Mouse (Mus musculus): ENCODE data around the gene Hs3st4. TPM values are rescaled to one million over a fixed set of nuclear protein-coding genes. Genes with fewer than 3 reads are reported as not detected.
A peak's percentile ranks its signal among the peaks of the same experiment; 100 is the strongest.

Gene Hs3st4
- polyA plus RNA-seq, 1 experiment: 5.2 TPM

DNA sequence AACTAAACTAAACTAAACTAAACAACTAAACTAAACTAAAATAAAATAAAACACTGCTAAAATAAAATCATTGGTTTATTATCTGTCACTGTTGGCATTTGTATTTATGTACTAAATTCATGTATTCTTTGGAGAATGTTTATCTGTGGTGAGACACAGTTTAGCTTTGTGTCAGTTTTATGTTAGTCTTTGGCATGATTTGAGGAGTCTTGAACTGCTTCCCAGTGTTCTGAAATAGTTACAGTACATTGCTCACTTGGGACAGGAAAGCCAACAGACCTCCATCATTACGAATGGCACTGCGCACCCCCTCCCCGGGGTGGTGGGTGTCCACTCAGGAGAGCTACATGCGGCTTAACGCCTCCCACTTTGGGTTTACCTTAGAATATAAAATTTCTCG is 158.6 kb downstream of the Hs3st4 start:
- Histone ChIP-seq H3K27me3 (ENCODE audit: control insufficient read depth, insufficient read depth, low read length) (no peaks in the 10 kb centered on the region; the same call in 1 of the 2 replicates), H3K27ac (ENCODE audit: insufficient read depth, low read length) (no peak overlapping the region), H3K4me1 (ENCODE audit: control insufficient read depth, insufficient read depth, low read length) (no peaks in the 10 kb centered on the region), H3K4me3 (replicated peaks; ENCODE audit: insufficient read depth, low read depth, low read length) (no peak overlapping the region)
- no peak for TF ChIP-seq POLR2A (IDR thresholded peaks at IDR 0.05; ENCODE audit: borderline replicate concordance, insufficient read depth, low read length)
- TF ChIP-seq CTCF (IDR thresholded peaks at IDR 0.05; ENCODE audit: borderline replicate concordance, insufficient read depth, low read depth, low read length): no peak
- DNase-seq: no peak
- 82% methylated on average over 6 of the region's 6 CpGs for WGBS

- Histone ChIP-seq H3K27me3 (ENCODE audit: control insufficient read depth, insufficient read depth, low read length) (no peaks in the 10 kb centered on the region), H3K4me1 (ENCODE audit: control insufficient read depth, insufficient read depth, low read length) (no peaks in the 10 kb centered on the region), H3K4me3 (replicated peaks; ENCODE audit: insufficient read depth, low read depth, low read length) (no peak overlapping the region), H3K27ac (ENCODE audit: insufficient read depth, low read length) (no peak overlapping the region)
- peak in 1 of 2 experiments; percentile 25 for DNase-seq
- 26% methylated on average over 2 of the region's 2 CpGs for WGBS
- TF ChIP-seq POLR2A (IDR thresholded peaks at IDR 0.05; ENCODE audit: borderline replicate concordance, insufficient read depth, low read length): no peak
Observed at GRCm38 (mm10) chr7:124150901-124151300, 168.2 kb downstream of the Hs3st4 start.

DNA sequence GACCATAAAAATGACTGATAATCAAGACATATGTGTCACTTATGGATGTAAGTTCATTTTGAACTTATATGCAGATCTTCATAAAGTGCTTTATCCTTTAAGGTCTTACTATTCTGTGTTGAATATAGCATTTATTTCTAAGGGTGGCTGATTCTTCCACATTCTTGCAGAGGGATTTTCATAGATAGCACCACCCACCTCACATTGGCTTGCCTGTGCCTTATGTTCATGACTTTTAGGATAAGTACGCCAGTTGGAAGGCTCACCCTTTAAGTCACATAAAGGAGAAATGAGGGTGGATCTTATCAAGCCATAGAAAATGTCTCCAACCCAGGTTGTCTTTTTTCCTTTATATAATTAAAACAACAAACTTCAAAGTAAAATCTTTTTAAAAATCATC is 180.6 kb downstream of the Hs3st4 start:
- DNase-seq: no peak

DNA sequence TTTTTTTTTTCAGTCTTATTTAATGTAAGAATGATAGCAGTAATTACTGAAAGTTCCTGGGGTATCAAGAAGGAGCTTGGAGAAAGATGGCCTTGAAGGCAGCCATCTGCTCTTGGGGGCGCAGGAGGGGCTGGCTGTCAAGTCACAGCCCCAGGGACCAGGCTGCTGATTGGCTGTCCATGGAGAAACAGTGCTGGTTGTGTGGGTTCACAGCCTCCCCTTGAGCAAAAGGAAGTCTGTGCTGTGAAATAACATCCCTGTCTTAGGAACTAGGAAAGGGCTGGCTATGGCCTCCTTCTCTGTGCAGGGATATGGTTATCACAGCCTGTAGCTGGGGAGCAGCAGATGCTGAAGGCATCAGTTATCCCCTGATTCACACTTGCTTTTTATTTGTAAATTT is 183.6 kb downstream of the Hs3st4 start:
- TF ChIP-seq CTCF (IDR thresholded peaks at IDR 0.05; ENCODE audit: borderline replicate concordance, insufficient read depth, low read depth, low read length): no peak
- TF ChIP-seq POLR2A (IDR thresholded peaks at IDR 0.05; ENCODE audit: borderline replicate concordance, insufficient read depth, low read length): no peak
- H3K4me1 ChIP-seq (ENCODE audit: control insufficient read depth, insufficient read depth, low read length): no peaks in the 10 kb centered on the region
- WGBS: 74% methylated on average over 1 of the region's 1 CpGs
- no peak overlapping the region for H3K27ac ChIP-seq (ENCODE audit: insufficient read depth, low read length)
- DNase-seq: no peak
- no peak overlapping the region for H3K4me3 ChIP-seq (replicated peaks; ENCODE audit: insufficient read depth, low read depth, low read length)
- H3K27me3 ChIP-seq (ENCODE audit: control insufficient read depth, insufficient read depth, low read length): no peaks in the 10 kb centered on the region

More for the DNA sequence above, 180.6 kb downstream of the Hs3st4 start:
- Histone ChIP-seq H3K27me3 (ENCODE audit: control insufficient read depth, insufficient read depth, low read length) (no peaks in the 10 kb centered on the region), H3K4me1 (ENCODE audit: control insufficient read depth, insufficient read depth, low read length) (no peaks in the 10 kb centered on the region), H3K4me3 (replicated peaks; ENCODE audit: insufficient read depth, low read depth, low read length) (no peak overlapping the region), H3K27ac (ENCODE audit: insufficient read depth, low read length) (no peak overlapping the region)
- TF ChIP-seq CTCF (IDR thresholded peaks at IDR 0.05; ENCODE audit: borderline replicate concordance, insufficient read depth, low read depth, low read length) (no peak), POLR2A (IDR thresholded peaks at IDR 0.05; ENCODE audit: borderline replicate concordance, insufficient read depth, low read length) (no peak)
- 98% methylated on average over 1 of the region's 1 CpGs for WGBS

- Histone ChIP-seq H3K4me3 (replicated peaks; ENCODE audit: insufficient read depth, low read depth, low read length) (no peak overlapping the region), H3K4me1 (ENCODE audit: control insufficient read depth, insufficient read depth, low read length) (no peaks in the 10 kb centered on the region), H3K27ac (ENCODE audit: insufficient read depth, low read length) (no peak overlapping the region), H3K27me3 (ENCODE audit: control insufficient read depth, insufficient read depth, low read length) (no peaks in the 10 kb centered on the region)
- DNase-seq: no peak
- TF ChIP-seq CTCF (IDR thresholded peaks at IDR 0.05; ENCODE audit: borderline replicate concordance, insufficient read depth, low read depth, low read length): no peak
- TF ChIP-seq POLR2A (IDR thresholded peaks at IDR 0.05; ENCODE audit: borderline replicate concordance, insufficient read depth, low read length): no peak
- WGBS: 29% methylated on average over 2 of the region's 2 CpGs
Observed at GRCm38 (mm10) chr7:124168796-124169195, 186.1 kb downstream of the Hs3st4 start.

DNA sequence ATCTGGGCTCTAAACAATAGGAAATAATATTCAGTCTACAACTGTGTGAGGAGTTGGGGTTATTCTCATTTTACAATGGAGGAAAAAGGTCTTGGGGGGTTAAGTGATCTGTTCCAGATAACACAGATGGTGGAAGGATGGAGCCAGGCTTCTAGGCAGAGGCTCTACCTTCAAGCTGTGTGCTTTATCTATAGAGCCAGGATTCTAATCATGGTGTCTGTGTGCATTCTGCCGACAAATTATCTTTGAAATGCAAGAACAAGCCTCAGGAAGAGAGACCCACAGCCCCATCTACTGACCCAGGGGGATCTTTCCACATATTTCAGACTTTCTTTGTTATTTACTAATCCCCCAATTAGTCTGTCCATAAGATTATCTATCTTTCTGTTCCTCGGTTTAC is 187.3 kb downstream of the Hs3st4 start:
- Histone ChIP-seq H3K4me3 (replicated peaks; ENCODE audit: insufficient read depth, low read depth, low read length) (no peak overlapping the region), H3K4me1 (ENCODE audit: control insufficient read depth, insufficient read depth, low read length) (no peaks in the 10 kb centered on the region), H3K27ac (ENCODE audit: insufficient read depth, low read length) (no peak overlapping the region), H3K27me3 (ENCODE audit: control insufficient read depth, insufficient read depth, low read length) (no peaks in the 10 kb centered on the region)
- WGBS: 50% methylated on average over 2 of the region's 2 CpGs
- DNase-seq: no peak
- TF ChIP-seq CTCF (IDR thresholded peaks at IDR 0.05; ENCODE audit: borderline replicate concordance, insufficient read depth, low read depth, low read length) (no peak), POLR2A (IDR thresholded peaks at IDR 0.05; ENCODE audit: borderline replicate concordance, insufficient read depth, low read length) (no peak)

DNA sequence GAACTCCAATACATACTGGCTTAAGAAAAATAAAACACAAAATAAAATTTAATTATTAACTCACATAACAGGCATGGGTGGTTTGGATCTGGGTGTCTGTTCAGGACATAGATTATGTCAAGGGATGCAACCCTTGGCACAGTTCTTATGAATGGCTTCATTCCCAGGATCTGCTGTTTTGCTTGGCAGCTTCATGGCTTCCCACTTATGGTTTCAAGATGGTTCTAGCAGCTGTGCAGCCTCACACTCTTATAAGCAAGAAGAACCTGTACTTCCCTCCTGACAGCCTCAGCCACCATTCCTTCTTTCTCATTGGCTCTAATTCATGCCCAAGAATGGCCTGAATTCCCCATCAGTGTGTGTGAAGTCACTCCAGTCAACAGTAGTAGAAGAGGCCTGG is 189.3 kb downstream of the Hs3st4 start:
- no peaks in the 10 kb centered on the region for H3K4me1 ChIP-seq (ENCODE audit: control insufficient read depth, insufficient read depth, low read length)
- no peak for TF ChIP-seq CTCF (IDR thresholded peaks at IDR 0.05; ENCODE audit: borderline replicate concordance, insufficient read depth, low read depth, low read length)
- no peak for TF ChIP-seq POLR2A (IDR thresholded peaks at IDR 0.05; ENCODE audit: borderline replicate concordance, insufficient read depth, low read length)
- no peaks in the 10 kb centered on the region for H3K27me3 ChIP-seq (ENCODE audit: control insufficient read depth, insufficient read depth, low read length)
- DNase-seq: peak in 1 of 2 experiments; percentile 10
- H3K4me3 ChIP-seq (replicated peaks; ENCODE audit: insufficient read depth, low read depth, low read length): no peak overlapping the region
- H3K27ac ChIP-seq (ENCODE audit: insufficient read depth, low read length): no peak overlapping the region

- no peaks in the 10 kb centered on the region for H3K27me3 ChIP-seq (ENCODE audit: control insufficient read depth, insufficient read depth, low read length)
- H3K4me3 ChIP-seq (replicated peaks; ENCODE audit: insufficient read depth, low read depth, low read length): no peak overlapping the region
- no peak for TF ChIP-seq POLR2A (IDR thresholded peaks at IDR 0.05; ENCODE audit: borderline replicate concordance, insufficient read depth, low read length)
- TF ChIP-seq CTCF (IDR thresholded peaks at IDR 0.05; ENCODE audit: borderline replicate concordance, insufficient read depth, low read depth, low read length): no peak
- no peak for DNase-seq
- 91% methylated on average over 3 of the region's 3 CpGs for WGBS
- H3K4me1 ChIP-seq (ENCODE audit: control insufficient read depth, insufficient read depth, low read length): no peaks in the 10 kb centered on the region
- H3K27ac ChIP-seq (ENCODE audit: insufficient read depth, low read length): no peak overlapping the region
Observed at GRCm38 (mm10) chr7:124180926-124181325, 198.3 kb downstream of the Hs3st4 start.
